Mouse (Mus musculus) E14TG2a.4 (cell line): ENCODE measurements around the gene Dbn1.
A peak's percentile ranks its signal among the peaks of the same experiment; 100 is the strongest.

Source experiments
- H3K27me3 ChIP-seq: 2 replicates; pipeline ENCODE4 v1.6.1; 2014; ENCODE audit warnings: low read length, control low read depth; ENCODE audit not compliant: insufficient read depth
- H3K36me3 ChIP-seq: 2 replicates; pipeline ENCODE4 v1.6.1; 2014; ENCODE audit warnings: low read length, control low read depth; ENCODE audit not compliant: insufficient read depth
- H3K4me1 ChIP-seq: replicated peaks from 2 replicates; pipeline ENCODE4 v1.6.1; 2014; ENCODE audit warnings: low read depth, low read length, control low read depth
- H3K4me3 ChIP-seq: replicated peaks from 2 replicates; pipeline ENCODE4 v1.5.1; 2014; ENCODE audit warnings: mild to moderate bottlenecking, low read length
- H3K9me3 ChIP-seq: 2 replicates; pipeline ENCODE4 v1.6.1; 2014; ENCODE audit warnings: low read length, control low read depth
- CTCF ChIP-seq: conservative IDR thresholded peaks from 2 replicates; pipeline ENCODE4 v1.5.1; 2014; ENCODE audit warnings: low read length
- NANOG ChIP-seq: IDR thresholded peaks from 2 replicates; pipeline ENCODE4 v1.6.1; 2014; ENCODE audit warnings: borderline replicate concordance, low read length, mixed read lengths
- POU5F1 ChIP-seq: IDR thresholded peaks from 2 replicates; pipeline ENCODE4 v1.6.1; 2014; ENCODE audit warnings: low read length, borderline replicate concordance

Dbn1 gene

GRCm38 (mm10) chr13:55525733-55526553 is 38.0 kb upstream of the Dbn1 start:
- Histone ChIP-seq H3K36me3 (peaks cover 22% of the 10 kb centered on the region), H3K27me3 (peaks cover 14% of the 10 kb centered on the region), H3K4me1 (peaks cover 54% of the 10 kb centered on the region), H3K4me3 (no peak overlapping the region), H3K9me3 (no peaks in the 10 kb centered on the region)
- TF ChIP-seq NANOG (no peak), POU5F1 (no peak), CTCF (no peak)

GRCm38 (mm10) chr13:55523951-55524600 is 36.2 kb upstream of the Dbn1 start:
- Histone ChIP-seq H3K4me1 (peaks cover 44% of the 10 kb centered on the region), H3K9me3 (peaks cover 7% of the 10 kb centered on the region; the same call in 1 of the 2 replicates), H3K36me3 (peaks cover 3% of the 10 kb centered on the region), H3K27me3 (peaks cover 29% of the 10 kb centered on the region), H3K4me3 (peak overlapping the region; percentile 74)
- TF ChIP-seq NANOG, result no peak
- no peak for TF ChIP-seq POU5F1
- no peak for TF ChIP-seq CTCF

DNA sequence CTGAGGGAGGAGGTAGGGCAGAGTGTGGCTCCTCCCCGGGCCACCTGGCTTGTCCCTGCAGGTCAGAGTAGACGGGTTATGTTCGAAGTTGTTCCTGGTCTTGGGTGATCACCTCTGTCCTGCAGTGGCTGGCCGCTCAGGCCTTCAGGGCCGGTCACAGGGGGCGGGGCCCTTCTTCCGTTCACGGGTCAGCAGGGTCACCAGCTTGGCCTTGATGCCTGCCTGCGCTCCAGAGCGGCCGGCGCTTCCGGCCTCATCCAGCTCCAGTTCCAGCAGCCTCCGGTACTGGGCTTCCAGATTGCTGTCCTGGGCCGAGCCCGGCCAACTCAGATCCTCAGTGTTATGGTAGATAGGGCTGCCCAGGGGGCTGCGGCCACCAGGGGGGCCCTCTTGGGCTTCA is 35.4 kb upstream of the Dbn1 start:
- peaks cover 29% of the 10 kb centered on the region for H3K27me3 ChIP-seq
- peaks cover 42% of the 10 kb centered on the region for H3K4me1 ChIP-seq
- no peak for TF ChIP-seq POU5F1
- no peak for TF ChIP-seq CTCF
- no peak for TF ChIP-seq NANOG
- peak overlapping the region; percentile 74 for H3K4me3 ChIP-seq
- H3K36me3 ChIP-seq, result no peaks in the 10 kb centered on the region
- H3K9me3 ChIP-seq, result peaks cover 7% of the 10 kb centered on the region; the same call in 1 of the 2 replicates

DNA sequence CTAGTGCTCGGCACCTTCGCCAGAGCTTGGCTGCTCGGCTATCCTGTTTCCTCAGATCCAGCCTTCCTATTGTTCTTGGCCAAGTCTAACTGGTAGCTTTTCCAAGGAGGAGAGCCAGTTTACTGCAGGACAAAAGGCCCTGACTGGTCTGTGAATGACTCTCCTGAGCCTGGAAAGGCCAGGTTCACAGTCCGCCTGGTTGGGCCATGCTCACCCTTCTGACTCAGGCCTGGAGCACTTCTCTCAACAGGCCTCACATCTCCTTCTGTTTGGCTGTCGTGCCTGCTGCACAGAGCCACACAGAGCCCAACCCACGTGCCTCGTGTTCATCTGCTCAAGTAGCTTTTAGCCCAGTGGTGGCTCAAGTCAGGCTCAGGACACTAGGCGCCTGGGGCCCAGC is 34.8 kb upstream of the Dbn1 start:
- Histone ChIP-seq H3K4me3 (peak overlapping the region; percentile 74), H3K4me1 (peaks cover 39% of the 10 kb centered on the region), H3K27me3 (peaks cover 29% of the 10 kb centered on the region), H3K36me3 (no peaks in the 10 kb centered on the region), H3K9me3 (peaks cover 7% of the 10 kb centered on the region; the same call in 1 of the 2 replicates)
- TF ChIP-seq POU5F1, result no peak
- no peak for TF ChIP-seq CTCF
- no peak for TF ChIP-seq NANOG

DNA sequence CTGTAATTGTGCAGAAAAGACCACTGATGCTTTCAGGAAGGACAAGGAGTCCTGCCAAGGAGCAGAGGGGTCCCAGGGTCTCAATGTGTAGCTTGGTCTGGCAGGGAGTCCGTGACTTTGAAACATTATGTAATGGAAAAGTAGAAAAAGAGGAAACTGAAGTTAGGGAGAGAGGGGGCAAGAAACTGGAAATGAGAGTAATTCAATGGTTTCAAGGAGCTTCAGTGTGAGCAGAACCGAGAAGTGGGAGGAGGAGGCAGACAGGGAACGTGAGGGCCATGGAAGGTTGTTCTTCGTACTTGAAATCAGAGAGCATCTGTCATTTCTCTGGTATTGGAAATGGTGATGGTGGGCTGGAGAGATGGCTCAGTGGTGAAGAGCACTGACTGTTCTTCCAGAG is 31.7 kb upstream of the Dbn1 start:
- Histone ChIP-seq H3K4me3 (no peak overlapping the region), H3K36me3 (no peaks in the 10 kb centered on the region), H3K27me3 (peaks cover 36% of the 10 kb centered on the region), H3K9me3 (peaks cover 7% of the 10 kb centered on the region; the same call in 1 of the 2 replicates), H3K4me1 (peaks cover 26% of the 10 kb centered on the region)
- TF ChIP-seq CTCF (no peak), POU5F1 (no peak), NANOG (no peak)

DNA sequence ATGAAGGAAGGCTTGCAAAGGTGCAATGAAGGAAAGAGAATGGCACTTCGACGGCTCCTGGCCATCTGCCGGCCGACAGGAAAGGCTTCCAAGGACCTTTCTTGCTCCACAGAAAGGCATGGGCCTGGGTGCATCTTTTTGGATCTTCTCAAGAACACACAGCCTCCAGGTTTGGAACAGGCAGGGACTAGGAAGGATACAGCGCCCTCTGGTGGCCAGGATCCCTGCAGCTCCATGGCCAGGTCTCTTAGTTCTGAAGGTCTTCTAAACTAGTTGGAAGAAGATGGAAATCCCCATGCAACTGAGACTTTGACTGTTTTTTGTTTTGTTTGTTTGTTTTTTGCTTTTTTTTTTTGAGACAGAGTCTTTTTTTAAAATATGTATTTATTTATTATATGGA is 29.0 kb upstream of the Dbn1 start:
- H3K27me3 ChIP-seq, result peaks cover 44% of the 10 kb centered on the region

DNA sequence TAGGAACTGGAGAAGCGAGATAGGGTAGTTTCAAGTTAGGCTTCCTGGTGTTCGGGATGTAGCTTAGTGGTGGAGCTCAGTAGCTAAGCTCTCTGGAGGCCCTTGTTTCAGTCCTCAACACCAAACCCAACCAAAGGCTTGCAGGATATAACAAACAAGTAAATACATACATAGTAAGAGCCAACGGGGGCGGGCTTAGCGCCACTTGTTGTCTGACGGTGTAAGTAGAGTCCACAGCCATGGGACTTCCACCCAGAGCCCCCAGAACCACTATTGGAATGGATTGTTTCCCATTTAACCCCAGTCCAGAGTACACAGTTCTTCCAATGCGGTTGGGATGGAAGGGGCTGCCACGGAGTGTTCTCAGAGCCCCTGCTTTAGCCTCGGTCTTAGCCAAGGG is 25.9 kb upstream of the Dbn1 start:
- peak overlapping the region; percentile 91 for H3K4me3 ChIP-seq
- H3K9me3 ChIP-seq, result no peaks in the 10 kb centered on the region
- H3K4me1 ChIP-seq, result peaks cover 50% of the 10 kb centered on the region
- H3K36me3 ChIP-seq, result peaks cover 14% of the 10 kb centered on the region
- TF ChIP-seq NANOG, result no peak
- TF ChIP-seq POU5F1, result no peak
- TF ChIP-seq CTCF, result no peak
- peaks cover 23% of the 10 kb centered on the region for H3K27me3 ChIP-seq

More for the DNA sequence above, 29.0 kb upstream of the Dbn1 start:
- Histone ChIP-seq H3K36me3 (no peaks in the 10 kb centered on the region), H3K9me3 (peaks cover 7% of the 10 kb centered on the region; the same call in 1 of the 2 replicates), H3K4me1 (peaks cover 18% of the 10 kb centered on the region), H3K4me3 (no peak overlapping the region)
- peak; percentile 93 for TF ChIP-seq CTCF
- TF ChIP-seq NANOG, result no peak

DNA sequence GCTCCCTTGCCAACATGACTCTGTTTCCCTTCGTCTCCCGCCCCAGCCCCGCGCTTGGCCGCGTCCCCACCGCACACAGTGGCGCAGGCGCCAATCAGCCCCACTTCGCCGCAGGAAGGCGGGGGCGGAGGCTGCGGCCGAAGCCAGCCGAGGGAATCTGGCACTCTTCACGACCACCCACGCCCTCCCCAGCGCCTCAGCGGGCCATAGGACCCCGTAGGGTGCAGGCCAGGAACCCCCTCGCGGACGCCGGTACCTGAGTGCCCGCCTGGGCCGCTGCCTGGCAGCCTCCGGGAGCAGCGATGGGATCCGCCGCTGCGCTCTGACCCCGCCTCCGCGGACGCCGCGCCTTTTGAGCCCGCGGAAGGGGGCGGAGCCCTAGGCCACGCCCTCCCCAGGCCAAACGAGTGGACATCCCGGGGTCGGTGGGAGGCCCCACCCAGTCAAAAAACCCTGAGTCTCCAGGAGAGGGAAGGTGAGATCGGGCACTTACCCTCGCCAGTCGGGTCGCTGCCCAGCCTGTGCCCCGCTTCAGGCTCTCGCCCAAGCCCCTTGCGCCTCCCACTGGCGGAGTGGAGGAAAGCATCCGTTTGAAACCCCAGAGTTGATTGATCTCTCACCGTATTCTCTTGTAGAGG is 25.3 kb upstream of the Dbn1 start, which contains the start of gene Pdlim7:
TSS of gene Pdlim7 (minus strand) at position 566 of the 638 bp plus-strand sequence.
- Histone ChIP-seq H3K27me3 (peaks cover 23% of the 10 kb centered on the region), H3K9me3 (no peaks in the 10 kb centered on the region), H3K4me3 (peak within 1 kb of the TSS; percentile 91), H3K4me1 (peaks cover 56% of the 10 kb centered on the region), H3K36me3 (peaks cover 20% of the 10 kb centered on the region)
- no peak for TF ChIP-seq POU5F1
- peak; percentile 67 for TF ChIP-seq CTCF
